Mouse (Mus musculus) midbrain, embryonic 14.5 days (tissue): ENCODE data around the gene Srp14. TPM values are rescaled to one million over a fixed set of nuclear protein-coding genes. Genes with fewer than 3 reads are reported as not detected.

Source experiments
- ATAC-seq: fragments of 200-750 bp; cut with Nextera tagmentation; 2 replicates; pipeline ENCODE4 v1.8.0; 2017; ENCODE audit warnings: moderate number of reproducible peaks, moderate library complexity; ENCODE audit not compliant: low FRiP score, low TSS enrichment
- DNase-seq: peaks from one replicate; pipeline ENCODE4 v3.0.0-alpha.2; 2015
- H3K27ac ChIP-seq: fragments of 300-500 bp; sonication (generic); replicated peaks from 2 replicates; pipeline ENCODE4 v1.5.1; 2014; ENCODE audit warnings: mild to moderate bottlenecking, low read depth, low read length, moderate library complexity
- H3K27me3 ChIP-seq: fragments of 300-500 bp; sonication (generic); 2 replicates; pipeline ENCODE4 v1.6.1; 2014; ENCODE audit warnings: low read length, control low read depth, mixed read lengths; ENCODE audit not compliant: control insufficient read depth, insufficient read depth
- H3K36me3 ChIP-seq: fragments of 300-500 bp; sonication (generic); 2 replicates; pipeline ENCODE4 v1.6.1; 2014; ENCODE audit warnings: low read length, control low read depth; ENCODE audit not compliant: control insufficient read depth, insufficient read depth
- H3K4me1 ChIP-seq: fragments of 300-500 bp; sonication (generic); 2 replicates; pipeline ENCODE4 v1.6.1; 2014; ENCODE audit warnings: mild to moderate bottlenecking, antibody characterized with exemption, low read length, control low read depth; ENCODE audit not compliant: control insufficient read depth, insufficient read depth
- H3K4me2 ChIP-seq: fragments of 300-500 bp; sonication (generic); 2 replicates; pipeline ENCODE4 v1.6.1; 2014; ENCODE audit warnings: mild to moderate bottlenecking, low read length, moderate library complexity
- H3K4me3 ChIP-seq: fragments of 300-500 bp; sonication (generic); replicated peaks from 2 replicates; pipeline ENCODE4 v1.5.1; 2014; ENCODE audit warnings: low read depth, low read length
- H3K9ac ChIP-seq: fragments of 300-500 bp; sonication (generic); replicated peaks from 2 replicates; pipeline ENCODE4 v1.6.1; 2014; ENCODE audit warnings: mild to moderate bottlenecking, low read length, moderate library complexity
- H3K9me3 ChIP-seq: fragments of 300-500 bp; sonication (generic); 2 replicates; pipeline ENCODE4 v1.6.1; 2016; ENCODE audit warnings: low read length, control low read depth, mixed read lengths; ENCODE audit not compliant: control insufficient read depth
- WGBS: fragments of 180-500 bp; shearing (Covaris S2); extraction: QIAGEN DNeasy Blood & Tissue Kit; methylation state at CpG from one replicate; pipeline ENCODE4 v1.1.7; 2014; 5-methylcytosine and 5-hydroxymethylcytosine counted together
- polyA plus RNA-seq: library from polyadenylated mRNA; unstranded; fragments of >200 nt; fragmentation: Nextera tagmentation; extraction: Ambion mirVana; gene quantifications from 2 replicates; pipeline ENCODE4 v1.2.1, GENCODE M21; 2014

The Srp14 gene
- polyA plus RNA-seq, 1 experiment from 2014 or later = 327 TPM

GRCm38 (mm10) chr2:118480886-118481285 is 1.4 kb upstream of the Srp14 start:
- no peak overlapping the region for H3K4me3 ChIP-seq
- H3K36me3 ChIP-seq = peaks cover 10% of the 10 kb centered on the region
- WGBS = 92% methylated on average over 7 of the region's 7 CpGs
- no peak for ATAC-seq
- H3K27ac ChIP-seq = no peak overlapping the region
- H3K4me2 ChIP-seq = no peak overlapping the region
- DNase-seq = no peak
- H3K9ac ChIP-seq = no peak overlapping the region
- no peaks in the 10 kb centered on the region for H3K9me3 ChIP-seq
- H3K4me1 ChIP-seq = peaks cover 6% of the 10 kb centered on the region
- H3K27me3 ChIP-seq = no peaks in the 10 kb centered on the region

GRCm38 (mm10) chr2:118478833-118479549 is 520 bp downstream of the Srp14 start:
- peak; percentile 50 for ATAC-seq
- Histone ChIP-seq H3K9ac (peak overlapping the region; percentile 89), H3K4me2 (peak overlapping the region; percentile 81), H3K36me3 (peaks cover 28% of the 10 kb centered on the region), H3K27ac (peak overlapping the region; percentile 83), H3K4me1 (peaks cover 6% of the 10 kb centered on the region), H3K4me3 (peak overlapping the region; percentile 89), H3K9me3 (no peaks in the 10 kb centered on the region), H3K27me3 (no peaks in the 10 kb centered on the region)
- peak; percentile 35 for DNase-seq
- 3% methylated on average over 52 of the region's 52 CpGs for WGBS

- H3K4me3 ChIP-seq = no peak overlapping the region
- no peak overlapping the region for H3K27ac ChIP-seq
- no peak overlapping the region for H3K4me2 ChIP-seq
- no peaks in the 10 kb centered on the region for H3K4me1 ChIP-seq
- H3K27me3 ChIP-seq = no peaks in the 10 kb centered on the region
- no peak overlapping the region for H3K9ac ChIP-seq
- no peak for DNase-seq
- ATAC-seq = no peak
- no peaks in the 10 kb centered on the region for H3K9me3 ChIP-seq
- H3K36me3 ChIP-seq = peaks cover 87% of the 10 kb centered on the region
Observed at GRCm38 (mm10) chr2:118468354-118468753, 11.2 kb downstream of the Srp14 start.

- H3K4me1 ChIP-seq = no peaks in the 10 kb centered on the region
Observed at GRCm38 (mm10) chr2:118466601-118467000, 12.9 kb downstream of the Srp14 start.

GRCm38 (mm10) chr2:118465894-118466293 is 13.6 kb downstream of the Srp14 start:
- no peaks in the 10 kb centered on the region for H3K4me1 ChIP-seq
- no peak overlapping the region for H3K4me3 ChIP-seq
- peaks cover 81% of the 10 kb centered on the region for H3K36me3 ChIP-seq
- 83% methylated on average over 2 of the region's 2 CpGs for WGBS
- H3K27ac ChIP-seq = no peak overlapping the region
- ATAC-seq (no peak), DNase-seq (no peak)
- H3K4me2 ChIP-seq = no peak overlapping the region
- H3K9ac ChIP-seq = no peak overlapping the region
- no peaks in the 10 kb centered on the region for H3K9me3 ChIP-seq
- H3K27me3 ChIP-seq = no peaks in the 10 kb centered on the region

More at GRCm38 (mm10) chr2:118466601-118467000, 12.9 kb downstream of the Srp14 start:
- no peak overlapping the region for H3K9ac ChIP-seq
- no peak overlapping the region for H3K4me3 ChIP-seq
- no peak for ATAC-seq
- peaks cover 86% of the 10 kb centered on the region for H3K36me3 ChIP-seq
- no peaks in the 10 kb centered on the region for H3K9me3 ChIP-seq
- H3K27ac ChIP-seq = no peak overlapping the region
- H3K27me3 ChIP-seq = no peaks in the 10 kb centered on the region
- no peak overlapping the region for H3K4me2 ChIP-seq
- 65% methylated on average over 1 of the region's 1 CpGs for WGBS
- no peak for DNase-seq

- H3K9me3 ChIP-seq = no peaks in the 10 kb centered on the region
- no peak for DNase-seq
- no peak overlapping the region for H3K9ac ChIP-seq
- no peak overlapping the region for H3K4me2 ChIP-seq
- 84% methylated on average over 3 of the region's 3 CpGs for WGBS
- H3K36me3 ChIP-seq = peaks cover 69% of the 10 kb centered on the region
- H3K27me3 ChIP-seq = no peaks in the 10 kb centered on the region
- no peak overlapping the region for H3K27ac ChIP-seq
- no peak for ATAC-seq
- H3K4me1 ChIP-seq = no peaks in the 10 kb centered on the region
- H3K4me3 ChIP-seq = no peak overlapping the region
Observed at GRCm38 (mm10) chr2:118464450-118464849, 15.1 kb downstream of the Srp14 start.

GRCm38 (mm10) chr2:118463480-118463879 is 16.0 kb downstream of the Srp14 start:
- Histone ChIP-seq H3K9me3 (no peaks in the 10 kb centered on the region), H3K4me1 (no peaks in the 10 kb centered on the region), H3K9ac (no peak overlapping the region), H3K27me3 (no peaks in the 10 kb centered on the region), H3K27ac (no peak overlapping the region), H3K4me2 (no peak overlapping the region), H3K4me3 (no peak overlapping the region), H3K36me3 (peaks cover 59% of the 10 kb centered on the region)
- no peak for ATAC-seq
- WGBS = 86% methylated on average over 5 of the region's 5 CpGs
- DNase-seq = no peak

GRCm38 (mm10) chr2:118461480-118462165 is 17.9 kb downstream of the Srp14 start:
- no peak for ATAC-seq
- no peaks in the 10 kb centered on the region for H3K27me3 ChIP-seq
- peaks cover 40% of the 10 kb centered on the region for H3K36me3 ChIP-seq
- H3K4me2 ChIP-seq = no peak overlapping the region
- 79% methylated on average over 16 of the region's 16 CpGs for WGBS
- no peak overlapping the region for H3K27ac ChIP-seq
- DNase-seq = no peak
- no peaks in the 10 kb centered on the region for H3K9me3 ChIP-seq
- H3K4me3 ChIP-seq = no peak overlapping the region
- H3K9ac ChIP-seq = no peak overlapping the region
- peaks cover 9% of the 10 kb centered on the region; the same call in 1 of the 2 replicates for H3K4me1 ChIP-seq
